Mouse (Mus musculus): ENCODE data around the gene Mospd3. TPM values are rescaled to one million over a fixed set of nuclear protein-coding genes. Genes with fewer than 3 reads are reported as not detected.

Mospd3 gene
- total and polyA plus RNA-seq, 2 experiments from 2014 or later, result 9.3 to 19.7 TPM

DNA sequence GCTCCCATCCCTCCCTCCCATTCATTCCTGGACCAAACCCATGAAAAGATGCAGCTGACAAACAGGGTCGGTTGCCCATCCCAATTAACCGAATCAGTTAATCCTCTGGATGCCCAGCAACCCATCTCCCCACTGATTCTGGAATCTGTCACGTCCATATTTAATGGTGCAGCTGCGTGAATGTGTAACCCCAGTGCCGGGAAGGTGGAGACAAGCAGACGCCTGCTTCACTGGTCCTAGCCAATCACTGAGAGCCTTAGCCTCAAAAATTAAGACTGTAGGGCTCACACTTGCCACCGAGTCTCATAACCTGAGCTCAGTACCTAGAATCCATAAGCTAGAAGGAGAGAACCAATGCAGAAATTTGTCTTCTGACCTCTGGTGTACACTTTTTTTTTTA is 4.9 kb downstream of the Mospd3 start:
- H3K4me1 ChIP-seq (ENCODE audit: control insufficient read depth, insufficient read depth), result no peaks in the 10 kb centered on the region
- no peaks in the 10 kb centered on the region for H3K9me3 ChIP-seq (replicated peaks; ENCODE audit: control insufficient read depth, low read length)
- 79% methylated on average over 7 of the region's 7 CpGs for WGBS
- TF ChIP-seq CTCF (IDR thresholded peaks at IDR 0.05; ENCODE audit: low read depth), result no peak
- TF ChIP-seq EP300 (IDR thresholded peaks at IDR 0.05; ENCODE audit: low read depth), result no peak
- no peak overlapping the region for H3K4me2 ChIP-seq (ENCODE audit: low read depth, low read length)
- DNase-seq (ENCODE audit: low spot score) (no peak), ATAC-seq (ENCODE audit: insufficient read depth, low read depth) (no peak)
- peaks cover 8% of the 10 kb centered on the region for H3K36me3 ChIP-seq (replicated peaks; ENCODE audit: control insufficient read depth, insufficient read depth, low read length)
- no peaks in the 10 kb centered on the region for H3K27me3 ChIP-seq (ENCODE audit: control insufficient read depth, insufficient read depth, low read length)
- no peak overlapping the region for H3K27ac ChIP-seq (ENCODE audit: low read depth)
- no peak overlapping the region for H3K4me3 ChIP-seq (ENCODE audit: low read depth, low read length)
- no peak overlapping the region for H3K9ac ChIP-seq (replicated peaks; ENCODE audit: low read depth, low read length)

DNA sequence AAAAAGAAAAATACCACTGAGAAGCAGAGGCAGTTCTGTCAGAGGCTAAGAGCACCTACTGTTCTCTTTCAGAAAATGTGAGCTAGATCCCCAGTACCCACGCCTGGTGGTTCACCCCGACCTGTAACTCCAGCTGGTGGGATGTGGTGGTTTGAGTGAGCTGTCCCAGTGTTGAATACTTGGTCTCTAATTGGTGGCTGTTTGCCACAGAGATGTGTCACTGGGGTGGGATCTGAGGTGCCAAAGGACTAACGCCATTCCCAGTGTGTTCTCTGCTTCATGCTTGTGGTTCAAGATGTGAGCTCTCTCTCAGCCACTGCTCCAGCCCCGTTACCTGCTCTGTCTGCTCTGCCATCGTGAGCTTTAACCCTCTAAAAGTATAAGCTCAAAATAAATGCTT is 10.4 kb downstream of the Mospd3 start:
- H3K4me3 ChIP-seq (ENCODE audit: low read depth, low read length), result no peak overlapping the region
- H3K36me3 ChIP-seq (replicated peaks; ENCODE audit: control insufficient read depth, insufficient read depth, low read length), result no peaks in the 10 kb centered on the region
- DNase-seq (ENCODE audit: low spot score) (no peak), ATAC-seq (ENCODE audit: insufficient read depth, low read depth) (no peak)
- H3K27ac ChIP-seq (ENCODE audit: low read depth), result no peak overlapping the region
- H3K27me3 ChIP-seq (ENCODE audit: control insufficient read depth, insufficient read depth, low read length), result no peaks in the 10 kb centered on the region
- no peak overlapping the region for H3K9ac ChIP-seq (replicated peaks; ENCODE audit: low read depth, low read length)
- no peaks in the 10 kb centered on the region for H3K4me1 ChIP-seq (ENCODE audit: control insufficient read depth, insufficient read depth)
- TF ChIP-seq CTCF (IDR thresholded peaks at IDR 0.05; ENCODE audit: low read depth) (no peak), EP300 (IDR thresholded peaks at IDR 0.05; ENCODE audit: low read depth) (no peak)
- no peaks in the 10 kb centered on the region for H3K9me3 ChIP-seq (replicated peaks; ENCODE audit: control insufficient read depth, low read length)
- WGBS, result 79% methylated on average over 5 of the region's 5 CpGs
- H3K4me2 ChIP-seq (ENCODE audit: low read depth, low read length), result no peak overlapping the region

DNA sequence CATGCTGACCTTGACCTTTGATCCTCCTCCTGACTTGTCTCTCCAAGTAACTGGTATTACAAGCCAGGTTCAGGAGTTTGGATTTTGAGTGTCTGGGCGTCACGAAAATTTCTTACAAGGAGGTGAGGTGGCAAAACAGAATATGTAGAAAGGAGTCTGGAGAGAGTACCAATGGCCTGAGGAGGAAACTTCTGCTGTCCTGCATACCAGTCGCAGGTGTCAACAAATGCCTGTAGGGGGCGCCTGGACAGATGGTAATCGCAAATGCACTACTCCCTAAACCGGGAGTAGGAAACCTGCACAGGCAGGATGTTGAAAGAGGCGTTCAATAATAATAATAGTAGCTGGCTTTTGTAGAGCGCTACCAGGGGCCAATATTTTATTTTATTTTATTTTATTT is 15.9 kb downstream of the Mospd3 start:
- 33% methylated on average over 8 of the region's 8 CpGs for WGBS
- H3K36me3 ChIP-seq (replicated peaks; ENCODE audit: control insufficient read depth, insufficient read depth, low read length), result no peaks in the 10 kb centered on the region
- DNase-seq (ENCODE audit: low spot score) (no peak), ATAC-seq (ENCODE audit: insufficient read depth, low read depth) (no peak)
- H3K4me1 ChIP-seq (ENCODE audit: control insufficient read depth, insufficient read depth), result no peaks in the 10 kb centered on the region
- H3K9ac ChIP-seq (replicated peaks; ENCODE audit: low read depth, low read length), result no peak overlapping the region
- no peaks in the 10 kb centered on the region for H3K9me3 ChIP-seq (replicated peaks; ENCODE audit: control insufficient read depth, low read length)
- peaks cover 27% of the 10 kb centered on the region for H3K27me3 ChIP-seq (ENCODE audit: control insufficient read depth, insufficient read depth, low read length)
- H3K4me3 ChIP-seq (ENCODE audit: low read depth, low read length), result no peak overlapping the region
- no peak overlapping the region for H3K27ac ChIP-seq (ENCODE audit: low read depth)
- TF ChIP-seq CTCF (IDR thresholded peaks at IDR 0.05; ENCODE audit: low read depth) (peak; percentile 48), EP300 (IDR thresholded peaks at IDR 0.05; ENCODE audit: low read depth) (no peak)
- no peak overlapping the region for H3K4me2 ChIP-seq (ENCODE audit: low read depth, low read length)

DNA sequence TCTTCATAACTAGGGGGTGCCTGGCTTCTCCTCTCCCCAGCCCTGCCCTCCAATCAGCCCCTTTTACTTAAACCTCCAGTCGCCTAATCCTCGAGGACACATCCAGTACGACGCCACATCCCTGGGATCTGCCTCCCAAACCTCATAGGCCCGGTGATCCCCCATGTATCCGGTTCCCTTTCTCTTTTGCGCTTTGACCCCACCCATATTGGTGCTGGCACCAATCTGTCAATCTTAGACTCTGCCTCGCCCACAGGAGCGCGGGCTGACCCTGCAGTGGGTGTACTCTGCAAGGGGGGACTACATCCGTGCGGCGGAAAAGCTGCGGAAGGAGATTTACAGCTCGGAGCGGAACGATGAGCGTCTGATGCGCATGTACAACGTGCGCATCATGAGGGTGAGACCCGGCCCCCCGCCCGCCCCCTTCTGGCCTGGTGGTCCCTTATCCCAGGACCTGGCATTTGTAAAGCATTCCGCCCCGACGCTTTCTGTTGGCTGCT is 17.1 kb downstream of the Mospd3 start:
- no peaks in the 10 kb centered on the region for H3K4me1 ChIP-seq (ENCODE audit: control insufficient read depth, insufficient read depth)

DNA sequence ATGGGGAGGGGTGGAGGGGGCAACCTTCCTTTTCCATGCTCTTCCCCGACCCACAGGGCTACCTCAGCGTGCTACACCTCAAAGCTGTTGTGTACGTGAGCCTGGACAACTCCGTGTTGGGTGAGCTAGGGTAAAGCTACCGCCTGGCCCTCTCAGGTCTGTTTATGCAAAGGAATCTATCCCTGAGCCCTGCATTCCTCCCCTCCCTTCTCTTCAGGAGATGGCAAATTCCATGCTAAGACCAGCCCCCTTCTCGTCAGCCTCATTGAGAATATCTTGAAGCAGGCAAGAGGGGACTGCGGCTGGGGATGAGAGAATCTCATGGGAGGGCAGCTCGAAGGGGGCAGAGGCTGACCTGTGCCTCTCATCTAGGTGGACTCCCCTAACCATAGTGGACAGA is 18.2 kb downstream of the Mospd3 start:
- TF ChIP-seq EP300 (IDR thresholded peaks at IDR 0.05; ENCODE audit: low read depth), result no peak
- TF ChIP-seq CTCF (IDR thresholded peaks at IDR 0.05; ENCODE audit: low read depth), result no peak
- no peak overlapping the region for H3K4me2 ChIP-seq (ENCODE audit: low read depth, low read length)

More for the DNA sequence above, 17.1 kb downstream of the Mospd3 start:
- Histone ChIP-seq H3K4me3 (ENCODE audit: low read depth, low read length) (peak overlapping the region; percentile 39), H3K4me2 (ENCODE audit: low read depth, low read length) (peak overlapping the region; percentile 60), H3K9me3 (replicated peaks; ENCODE audit: control insufficient read depth, low read length) (no peaks in the 10 kb centered on the region), H3K27me3 (ENCODE audit: control insufficient read depth, insufficient read depth, low read length) (peaks cover 27% of the 10 kb centered on the region), H3K36me3 (replicated peaks; ENCODE audit: control insufficient read depth, insufficient read depth, low read length) (no peaks in the 10 kb centered on the region), H3K9ac (replicated peaks; ENCODE audit: low read depth, low read length) (peak overlapping the region; percentile 31), H3K27ac (ENCODE audit: low read depth) (no peak overlapping the region)
- TF ChIP-seq EP300 (IDR thresholded peaks at IDR 0.05; ENCODE audit: low read depth) (no peak), CTCF (IDR thresholded peaks at IDR 0.05; ENCODE audit: low read depth) (no peak)
- no peak for DNase-seq (ENCODE audit: low spot score)
- ATAC-seq (ENCODE audit: insufficient read depth, low read depth), result peak; percentile 30; the same call in 1 of the 2 replicates
- 10% methylated on average over 27 of the region's 27 CpGs for WGBS

DNA sequence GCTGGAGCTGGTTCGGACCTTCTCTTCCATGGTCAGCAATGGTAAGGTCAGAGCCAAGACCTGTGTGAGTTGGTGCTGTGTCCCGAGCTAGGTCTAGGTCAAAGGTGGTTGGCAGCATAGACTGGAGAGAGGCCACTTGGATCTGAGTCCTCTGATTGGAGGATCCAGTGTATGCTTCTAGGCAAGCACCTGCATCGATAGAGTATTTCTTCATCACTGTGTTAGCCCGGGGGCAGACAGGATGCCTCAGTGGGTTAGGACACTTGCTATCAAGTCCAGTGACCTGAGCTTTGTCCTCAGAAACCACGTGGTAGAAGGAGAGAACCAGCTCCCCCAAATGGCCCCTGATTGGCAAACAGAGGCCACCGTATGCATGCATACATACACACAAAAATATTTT is 20.6 kb downstream of the Mospd3 start:
- no peaks in the 10 kb centered on the region for H3K4me1 ChIP-seq (ENCODE audit: control insufficient read depth, insufficient read depth)
- no peak overlapping the region for H3K4me3 ChIP-seq (ENCODE audit: low read depth, low read length)
- TF ChIP-seq CTCF (IDR thresholded peaks at IDR 0.05; ENCODE audit: low read depth), result no peak
- TF ChIP-seq EP300 (IDR thresholded peaks at IDR 0.05; ENCODE audit: low read depth), result no peak
- H3K9ac ChIP-seq (replicated peaks; ENCODE audit: low read depth, low read length), result no peak overlapping the region
- H3K27me3 ChIP-seq (ENCODE audit: control insufficient read depth, insufficient read depth, low read length), result peaks cover 27% of the 10 kb centered on the region
- no peaks in the 10 kb centered on the region for H3K36me3 ChIP-seq (replicated peaks; ENCODE audit: control insufficient read depth, insufficient read depth, low read length)
- no peak overlapping the region for H3K4me2 ChIP-seq (ENCODE audit: low read depth, low read length)
- no peak for DNase-seq (ENCODE audit: low spot score)
- WGBS, result 59% methylated on average over 6 of the region's 6 CpGs
- ATAC-seq (ENCODE audit: insufficient read depth, low read depth), result no peak
- H3K27ac ChIP-seq (ENCODE audit: low read depth), result no peak overlapping the region
- no peaks in the 10 kb centered on the region for H3K9me3 ChIP-seq (replicated peaks; ENCODE audit: control insufficient read depth, low read length)

More for the DNA sequence above, 18.2 kb downstream of the Mospd3 start:
- ATAC-seq (ENCODE audit: insufficient read depth, low read depth), result no peak
- no peak for DNase-seq (ENCODE audit: low spot score)
- Histone ChIP-seq H3K27me3 (ENCODE audit: control insufficient read depth, insufficient read depth, low read length) (peaks cover 27% of the 10 kb centered on the region), H3K36me3 (replicated peaks; ENCODE audit: control insufficient read depth, insufficient read depth, low read length) (no peaks in the 10 kb centered on the region), H3K27ac (ENCODE audit: low read depth) (no peak overlapping the region), H3K4me1 (ENCODE audit: control insufficient read depth, insufficient read depth) (no peaks in the 10 kb centered on the region), H3K9me3 (replicated peaks; ENCODE audit: control insufficient read depth, low read length) (no peaks in the 10 kb centered on the region), H3K4me3 (ENCODE audit: low read depth, low read length) (no peak overlapping the region), H3K9ac (replicated peaks; ENCODE audit: low read depth, low read length) (no peak overlapping the region)
- 24% methylated on average over 8 of the region's 8 CpGs for WGBS
